Mouse (Mus musculus) lung, adult 18-20 months (tissue): ENCODE data around the gene Srsf7.

Experiments used
- DNase-seq, 2 experiments: peaks; one replicate each; pipeline ENCODE4 v3.0.0; 2022; ENCODE audit warnings: mixed read lengths in 2 of 2

Srsf7 gene

DNA sequence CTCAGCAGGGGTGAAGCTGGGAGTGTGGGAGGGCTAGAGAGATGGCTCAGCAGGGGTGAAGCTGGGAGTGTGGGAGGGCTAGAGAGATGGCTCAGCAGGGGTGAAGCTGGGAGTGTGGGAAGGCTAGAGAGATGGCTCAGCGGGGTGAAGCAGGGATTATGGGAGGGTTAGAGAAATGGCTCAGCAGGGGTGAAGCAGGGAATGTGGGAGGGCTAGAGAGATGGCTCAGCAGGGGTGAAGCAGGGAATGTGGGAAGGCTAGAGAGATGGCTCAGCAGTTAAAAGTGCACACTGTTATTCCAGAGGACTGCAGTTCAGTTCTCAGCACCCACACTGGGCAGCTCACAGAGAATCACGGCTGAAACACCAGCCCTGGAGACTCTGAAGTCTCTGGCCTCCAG, 53.5 kb downstream of the Srsf7 start:
- DNase-seq, result no peak

DNA sequence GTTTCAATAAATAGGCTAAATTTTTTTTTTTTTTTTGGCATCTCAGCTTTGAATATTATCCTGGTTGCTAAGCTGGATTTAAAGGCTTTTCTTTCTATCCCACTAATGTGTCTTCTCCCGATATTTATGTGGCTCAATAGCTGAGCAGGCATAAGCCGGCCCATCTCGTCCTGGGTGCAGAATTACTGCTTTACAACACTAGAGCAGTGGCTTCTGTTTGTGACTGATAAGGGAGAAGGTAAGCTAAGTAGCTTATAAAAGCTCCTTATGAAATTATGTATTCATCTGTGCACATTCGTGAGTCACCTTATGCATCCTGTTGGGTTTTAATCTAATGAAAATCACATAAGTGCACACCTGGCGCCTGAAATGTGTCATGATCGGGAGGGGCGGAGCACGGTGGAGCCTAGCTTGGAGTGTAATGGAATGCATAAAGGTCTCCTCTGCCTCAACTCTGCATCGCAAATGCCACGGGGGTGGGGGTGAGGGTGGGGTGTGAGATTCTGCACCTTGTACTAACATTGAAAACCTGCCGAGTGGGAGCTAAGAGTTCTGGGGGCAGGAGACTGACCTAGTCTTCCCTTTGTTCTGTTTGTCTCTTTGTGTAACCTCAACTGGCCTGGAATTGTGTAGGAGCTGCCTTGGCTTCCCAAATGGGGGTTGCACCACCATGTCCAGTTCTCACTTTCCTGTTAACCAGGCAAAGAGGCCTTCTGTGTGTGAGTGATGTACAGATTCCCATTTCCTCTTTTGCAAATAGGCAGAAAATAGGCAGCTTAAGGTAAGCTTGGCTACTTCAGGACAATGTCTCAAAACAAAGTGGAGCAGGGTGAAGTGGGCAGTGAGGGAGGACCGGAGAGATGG, 54.1 kb downstream of the Srsf7 start:
- no peak for DNase-seq

GRCm38 (mm10) chr17:80151353-80151752, 55.8 kb downstream of the Srsf7 start:
- DNase-seq, result no peak
